Mouse (Mus musculus): Measurements from ENCODE around the gene Rab3d. TPM values are rescaled to one million over a fixed set of nuclear protein-coding genes. Genes with fewer than 3 reads are reported as not detected.

Rab3d gene
- polyA plus RNA-seq, 1 experiment from 2014 or later, result 9.3 TPM

GRCm38 (mm10) chr9:21954635-21955034 is 36.6 kb upstream of the Rab3d start:
- TF ChIP-seq CTCF (IDR thresholded peaks at IDR 0.05; ENCODE audit: low read depth), result no peak
- no peak for TF ChIP-seq EP300 (IDR thresholded peaks at IDR 0.05; ENCODE audit: low read depth)
- 70% methylated on average over 3 of the region's 3 CpGs for WGBS (ENCODE audit: insufficient replicate concordance)
- Histone ChIP-seq H3K27me3 (ENCODE audit: insufficient read depth, low read length) (0 out of 2 replicates have a peak, but pooled peaks cover 2% of the 10 kb centered on the region), H3K4me1 (ENCODE audit: insufficient read depth) (peaks cover 10% of the 10 kb centered on the region), H3K9me3 (ENCODE audit: low read length) (no peaks in the 10 kb centered on the region), H3K36me3 (replicated peaks; ENCODE audit: insufficient read depth, low read length) (peaks cover 15% of the 10 kb centered on the region), H3K27ac (ENCODE audit: low read depth) (no peak overlapping the region), H3K4me3 (ENCODE audit: low read depth, low read length) (peak overlapping the region; percentile 67; the same call in 1 of the 2 replicates), H3K4me2 (ENCODE audit: low read depth, low read length) (peak overlapping the region; percentile 88), H3K9ac (replicated peaks) (no peak overlapping the region)
- DNase-seq (no peak), ATAC-seq (no peak)

- Histone ChIP-seq H3K27me3 (ENCODE audit: insufficient read depth, low read length) (0 out of 2 replicates have a peak, but pooled peaks cover 2% of the 10 kb centered on the region), H3K9ac (replicated peaks) (no peak overlapping the region), H3K4me1 (ENCODE audit: insufficient read depth) (peaks cover 9% of the 10 kb centered on the region; the same call in 1 of the 2 replicates), H3K9me3 (ENCODE audit: low read length) (no peaks in the 10 kb centered on the region), H3K4me2 (ENCODE audit: low read depth, low read length) (no peak overlapping the region), H3K27ac (ENCODE audit: low read depth) (no peak overlapping the region), H3K36me3 (replicated peaks; ENCODE audit: insufficient read depth, low read length) (peaks cover 4% of the 10 kb centered on the region; the same call in 1 of the 2 replicates), H3K4me3 (ENCODE audit: low read depth, low read length) (no peak overlapping the region)
- TF ChIP-seq EP300 (IDR thresholded peaks at IDR 0.05; ENCODE audit: low read depth) (no peak), CTCF (IDR thresholded peaks at IDR 0.05; ENCODE audit: low read depth) (no peak)
- no peak for ATAC-seq
- WGBS (ENCODE audit: insufficient replicate concordance), result 26% methylated on average over 3 of the region's 3 CpGs
- DNase-seq, result no peak
Observed at GRCm38 (mm10) chr9:21953600-21953999, 35.6 kb upstream of the Rab3d start.

- ATAC-seq, result no peak
- no peak overlapping the region for H3K9ac ChIP-seq (replicated peaks)
- H3K4me1 ChIP-seq (ENCODE audit: insufficient read depth), result peaks cover 12% of the 10 kb centered on the region
- peak; percentile 33 for DNase-seq
- TF ChIP-seq EP300 (IDR thresholded peaks at IDR 0.05; ENCODE audit: low read depth), result no peak
- TF ChIP-seq CTCF (IDR thresholded peaks at IDR 0.05; ENCODE audit: low read depth), result peak; percentile 72
- H3K27ac ChIP-seq (ENCODE audit: low read depth), result no peak overlapping the region
- WGBS (ENCODE audit: insufficient replicate concordance), result 71% methylated on average over 3 of the region's 3 CpGs
- H3K27me3 ChIP-seq (ENCODE audit: insufficient read depth, low read length), result 0 out of 2 replicates have a peak, but pooled peaks cover 2% of the 10 kb centered on the region
- H3K9me3 ChIP-seq (ENCODE audit: low read length), result no peaks in the 10 kb centered on the region
- no peak overlapping the region for H3K4me2 ChIP-seq (ENCODE audit: low read depth, low read length)
- no peak overlapping the region for H3K4me3 ChIP-seq (ENCODE audit: low read depth, low read length)
- H3K36me3 ChIP-seq (replicated peaks; ENCODE audit: insufficient read depth, low read length), result no peaks in the 10 kb centered on the region
Observed at GRCm38 (mm10) chr9:21951977-21952376, 34.0 kb upstream of the Rab3d start.

GRCm38 (mm10) chr9:21950322-21950721 is 32.3 kb upstream of the Rab3d start:
- 14% methylated on average over 11 of the region's 11 CpGs for WGBS (ENCODE audit: insufficient replicate concordance)
- peak; percentile 85 for DNase-seq

GRCm38 (mm10) chr9:21948790-21949189 is 30.8 kb upstream of the Rab3d start:
- ATAC-seq, result no peak
- 62% methylated on average over 6 of the region's 6 CpGs for WGBS (ENCODE audit: insufficient replicate concordance)
- no peak overlapping the region for H3K9ac ChIP-seq (replicated peaks)
- TF ChIP-seq CTCF (IDR thresholded peaks at IDR 0.05; ENCODE audit: low read depth) (no peak), EP300 (IDR thresholded peaks at IDR 0.05; ENCODE audit: low read depth) (no peak)
- H3K9me3 ChIP-seq (ENCODE audit: low read length), result no peaks in the 10 kb centered on the region
- H3K4me3 ChIP-seq (ENCODE audit: low read depth, low read length), result no peak overlapping the region
- DNase-seq, result no peak
- 0 out of 2 replicates have a peak, but pooled peaks cover 2% of the 10 kb centered on the region for H3K27me3 ChIP-seq (ENCODE audit: insufficient read depth, low read length)
- no peak overlapping the region for H3K27ac ChIP-seq (ENCODE audit: low read depth)
- no peaks in the 10 kb centered on the region for H3K36me3 ChIP-seq (replicated peaks; ENCODE audit: insufficient read depth, low read length)
- H3K4me2 ChIP-seq (ENCODE audit: low read depth, low read length), result no peak overlapping the region
- H3K4me1 ChIP-seq (ENCODE audit: insufficient read depth), result peaks cover 7% of the 10 kb centered on the region; the same call in 1 of the 2 replicates

More at GRCm38 (mm10) chr9:21950322-21950721, 32.3 kb upstream of the Rab3d start:
- Histone ChIP-seq H3K4me2 (ENCODE audit: low read depth, low read length) (no peak overlapping the region), H3K27me3 (ENCODE audit: insufficient read depth, low read length) (0 out of 2 replicates have a peak, but pooled peaks cover 2% of the 10 kb centered on the region), H3K36me3 (replicated peaks; ENCODE audit: insufficient read depth, low read length) (no peaks in the 10 kb centered on the region), H3K4me1 (ENCODE audit: insufficient read depth) (peaks cover 6% of the 10 kb centered on the region; the same call in 1 of the 2 replicates), H3K4me3 (ENCODE audit: low read depth, low read length) (no peak overlapping the region), H3K27ac (ENCODE audit: low read depth) (no peak overlapping the region), H3K9me3 (ENCODE audit: low read length) (no peaks in the 10 kb centered on the region), H3K9ac (replicated peaks) (no peak overlapping the region)
- ATAC-seq, result no peak
- 0 out of 2 replicates have a peak, but pooled peaks have one; percentile 2 for TF ChIP-seq CTCF (IDR thresholded peaks at IDR 0.05; ENCODE audit: low read depth)
- no peak for TF ChIP-seq EP300 (IDR thresholded peaks at IDR 0.05; ENCODE audit: low read depth)

GRCm38 (mm10) chr9:21948146-21948545 is 30.2 kb upstream of the Rab3d start:
- ATAC-seq, result no peak
- Histone ChIP-seq H3K9ac (replicated peaks) (no peak overlapping the region), H3K9me3 (ENCODE audit: low read length) (no peaks in the 10 kb centered on the region), H3K36me3 (replicated peaks; ENCODE audit: insufficient read depth, low read length) (no peaks in the 10 kb centered on the region), H3K27ac (ENCODE audit: low read depth) (no peak overlapping the region), H3K27me3 (ENCODE audit: insufficient read depth, low read length) (0 out of 2 replicates have a peak, but pooled peaks cover 2% of the 10 kb centered on the region), H3K4me2 (ENCODE audit: low read depth, low read length) (no peak overlapping the region), H3K4me1 (ENCODE audit: insufficient read depth) (peaks cover 7% of the 10 kb centered on the region; the same call in 1 of the 2 replicates), H3K4me3 (ENCODE audit: low read depth, low read length) (no peak overlapping the region)
- no peak for DNase-seq
- TF ChIP-seq CTCF (IDR thresholded peaks at IDR 0.05; ENCODE audit: low read depth) (no peak), EP300 (IDR thresholded peaks at IDR 0.05; ENCODE audit: low read depth) (no peak)
- WGBS (ENCODE audit: insufficient replicate concordance), result 44% methylated on average over 8 of the region's 8 CpGs
